Comparison of ENCODE assay signal across 27 mouse cellular contexts in genomic region chr4:40870206-40870605, GRCm38 (mm10). TPM values are rescaled to one million over a fixed set of nuclear protein-coding genes. Genes with fewer than 3 reads are reported as not detected.
DNase-seq lines count a peak whose midpoint lies in the region; ATAC-seq and TF ChIP-seq lines count a peak whose summit lies in the region.
"Had no signal": no experiment of that assay in that cellular context is flagged by ENCODE, and none has a peak within 500 bp of the region (broad histone marks: within the 10 kb centered on the region; RNA-seq: fewer than 3 reads in every experiment).

No protein-coding gene starts in this region.

- ATAC-seq in lung, embryonic 15.5 days (ENCODE audit: borderline replicate concordance, extremely low read depth, low FRiP score, low TSS enrichment) = peak; percentile 47; the same call in 1 of the 2 replicates
- ATAC-seq: CD4-positive, CD25-positive, alpha-beta regulatory T cell, adult 4 months; forebrain, embryonic 14.5 days; hindbrain, embryonic 16.5 days had no signal

- H3K4me2 ChIP-seq in lung, embryonic 15.5 days = no peak overlapping the region
- H3K4me2 ChIP-seq: embryonic facial prominence, embryonic 15.5 days; hindbrain, embryonic 12.5 days had no signal

- no peaks in the 10 kb centered on the region for H3K27me3 ChIP-seq in lung, embryonic 15.5 days
- H3K27me3 ChIP-seq: embryonic facial prominence, embryonic 15.5 days; hindbrain, embryonic 12.5 days had no signal

- intact Hi-C loops in gastrocnemius, adult 2 months (cut with DNase I) = loop anchor here (5.0 kb wide), 1 partner anchor 63 kb away; no protein-coding TSS in a partner anchor
- intact Hi-C loops in left cerebral cortex, adult 2 months (cut with DNase I) = no loop called here

- peaks cover 47% of the 10 kb centered on the region for H3K4me1 ChIP-seq in lung, embryonic 15.5 days
- H3K4me1 ChIP-seq: hindbrain, embryonic 12.5 days had no signal

- 51% methylated on average over 4 of the region's 4 CpGs for WGBS in lung, embryonic 15.5 days

- TF ChIP-seq CTCF in gastrocnemius, adult 2 months (IDR thresholded peaks at IDR 0.05) = no peak
- no peak for TF ChIP-seq CTCF in left cerebral cortex, adult 2 months (IDR thresholded peaks at IDR 0.05)

- no peaks in the 10 kb centered on the region for H3K36me3 ChIP-seq in lung, embryonic 15.5 days
- H3K36me3 ChIP-seq: embryonic facial prominence, embryonic 15.5 days; forebrain, embryonic 10.5 days; G1E; heart, embryonic 10.5 days; hindbrain, embryonic 12.5 days had no signal

- no peak overlapping the region for H3K9ac ChIP-seq in lung, embryonic 15.5 days
- H3K9ac ChIP-seq: embryonic facial prominence, embryonic 15.5 days; hindbrain, embryonic 12.5 days had no signal

- no peaks in the 10 kb centered on the region for H3K9me3 ChIP-seq in lung, embryonic 15.5 days
- H3K9me3 ChIP-seq: embryonic facial prominence, embryonic 15.5 days; forebrain, embryonic 10.5 days; G1E; heart, embryonic 10.5 days; hindbrain, embryonic 12.5 days had no signal

- no peak for DNase-seq in gastrocnemius, adult 2 months
- no peak for DNase-seq in gastrocnemius, postnatal 25 days
- DNase-seq in lung, postnatal 14 days = peak; percentile 68
- no peak for DNase-seq in layer of hippocampus, adult 11-12 months (ENCODE audit: low spot score)
- DNase-seq in left cerebral cortex, adult 2 months (ENCODE audit: extremely low spot score in 1 of 2, low spot score in 2 of 2) = no peak
- DNase-seq in kidney, adult 18-20 months = no peak
- DNase-seq: adrenal gland, postnatal 10 days; B cell, adult 2 months; cerebellum, adult 11-12 months; cerebellum, adult 9-11 months; cerebellum, postnatal 36 days; heart, adult 18-20 months; heart, postnatal 10 days; heart, postnatal 4 days had no signal

- no peak overlapping the region for H3K4me3 ChIP-seq in gastrocnemius, adult 2 months
- H3K4me3 ChIP-seq in lung, embryonic 15.5 days = no peak overlapping the region
- H3K4me3 ChIP-seq in left cerebral cortex, adult 2 months = no peak overlapping the region
- H3K4me3 ChIP-seq: embryonic facial prominence, embryonic 15.5 days; erythroblast, embryonic 14.5 days; forebrain, embryonic 10.5 days; heart, embryonic 10.5 days; hindbrain, embryonic 12.5 days had no signal

- H3K27ac ChIP-seq in gastrocnemius, adult 2 months = 0 out of 2 replicates have a peak overlapping the region, but pooled peaks have one; percentile 2
- H3K27ac ChIP-seq in lung, embryonic 15.5 days = peak overlapping the region; percentile 65
- no peak overlapping the region for H3K27ac ChIP-seq in left cerebral cortex, adult 2 months
- H3K27ac ChIP-seq: embryonic facial prominence, embryonic 15.5 days; forebrain, embryonic 10.5 days; heart, embryonic 10.5 days; hindbrain, embryonic 12.5 days had no signal

RNA-seq across cellular contexts. Expression of gene B4galt1, which starts 16.4 kb away (rescaled TPM):
- total RNA-seq in gastrocnemius, adult 2 months (2021) = 10 to 100 TPM; 30.5 to 42.2 TPM
- 10 to 100 TPM; 28.2 to 30.5 TPM for total RNA-seq in gastrocnemius, postnatal 25 days (2021)
- 70.0 and 74.5 TPM in 2 replicates for polyA plus RNA-seq in lung, embryonic 15.5 days (2015; fragmentation: Nextera tagmentation; extraction: Ambion mirVana)
- 1 to 10 TPM; 5.0 to 8.2 TPM for total RNA-seq in left cerebral cortex, adult 2 months (2021)

RNA-seq across cellular contexts. Expression of gene Spink4, which starts 49.6 kb away (rescaled TPM):
- not detected for total RNA-seq in gastrocnemius, adult 2 months (2021)
- total RNA-seq in gastrocnemius, postnatal 25 days (2021) = not detected
- 0.75 and 0.98 TPM in 2 replicates for polyA plus RNA-seq in lung, embryonic 15.5 days (2015; fragmentation: Nextera tagmentation; extraction: Ambion mirVana)
- not detected for total RNA-seq in left cerebral cortex, adult 2 months (2021)
- total RNA-seq: G1E; gastrocnemius, adult 8-10 months; gastrocnemius, postnatal 4 days; heart, adult 18-20 months had no signal
- polyA plus RNA-seq: CD4-positive, CD25-positive, alpha-beta regulatory T cell, adult 4 months; embryonic facial prominence, embryonic 11.5 days; embryonic facial prominence, embryonic 15.5 days; erythroblast, embryonic 14.5 days; forebrain, embryonic 10.5 days; forebrain, embryonic 14.5 days; G1E; hindbrain, embryonic 12.5 days; hindbrain, embryonic 16.5 days had no signal
